Mouse (Mus musculus) olfactory bulb, adult 2 months (tissue): ENCODE results near the gene Kcnk13. TPM values are rescaled to one million over a fixed set of nuclear protein-coding genes. Genes with fewer than 3 reads are reported as not detected.

ENCODE experiments used
- H3K27ac ChIP-seq: fragments of 200-500 bp; 2 replicates; pipeline ENCODE4 v1.5.1; 2012; ENCODE audit warnings: low read depth, low read length; ENCODE audit not compliant: insufficient read depth
- H3K4me1 ChIP-seq: fragments of 200-500 bp; 2 replicates; pipeline ENCODE4 v1.6.1; 2012; ENCODE audit warnings: low read length; ENCODE audit not compliant: control insufficient read depth, insufficient read depth
- H3K4me3 ChIP-seq: fragments of 200-500 bp; 2 replicates; pipeline ENCODE4 v1.5.1; 2012; ENCODE audit warnings: mild to moderate bottlenecking, low read depth, low read length, moderate library complexity; ENCODE audit not compliant: insufficient read depth
- CTCF ChIP-seq: fragments of 200-500 bp; IDR thresholded peaks from 2 replicates; pipeline ENCODE4 v1.5.1; 2012; ENCODE audit warnings: low read depth, mild to moderate bottlenecking, low read length, moderate library complexity; ENCODE audit not compliant: insufficient read depth
- POLR2A ChIP-seq: fragments of 200-500 bp; IDR thresholded peaks from 2 replicates; pipeline ENCODE4 v1.6.1; 2012; ENCODE audit warnings: mild to moderate bottlenecking, low read depth, low read length, moderate library complexity; ENCODE audit not compliant: insufficient read depth
- WGBS: fragments of 180-500 bp; shearing (Covaris S2); methylation state at CpG from one replicate; pipeline ENCODE4 v1.1.7; 2018; 5-methylcytosine and 5-hydroxymethylcytosine counted together
- polyA plus RNA-seq: library from polyadenylated mRNA; stranded (reverse); fragments of >200 nt; gene quantifications from 2 replicates; pipeline ENCODE4 v1.2.4, GENCODE M21; 2012; ENCODE audit warnings: low replicate concordance; ENCODE audit not compliant: missing spikeins, insufficient read depth, insufficient read length

Kcnk13 gene
- polyA plus RNA-seq, 1 experiment = not detected

DNA sequence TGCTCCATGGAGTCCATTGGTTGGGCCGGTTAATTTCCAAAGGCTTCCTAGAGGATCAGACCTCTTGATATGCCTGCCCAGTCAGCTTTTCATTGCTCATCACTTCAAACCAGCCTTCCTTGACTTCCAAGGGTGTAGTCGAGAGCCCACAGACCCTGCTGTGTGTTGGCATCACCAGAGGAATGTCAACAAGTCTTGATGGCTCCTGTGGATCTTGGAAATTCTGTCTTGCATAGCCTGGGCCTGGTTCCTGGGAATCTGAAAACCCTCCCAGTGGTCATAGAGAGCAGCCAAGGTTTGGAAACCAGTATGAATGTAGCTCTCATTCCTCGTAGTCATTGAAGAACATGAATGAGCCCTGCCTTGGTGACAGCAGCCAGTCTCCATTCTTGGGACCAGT is 36.9 kb downstream of the Kcnk13 start:
- Histone ChIP-seq H3K4me1 (peaks cover 11% of the 10 kb centered on the region), H3K4me3 (no peak overlapping the region), H3K27ac (no peak overlapping the region)
- no peak for TF ChIP-seq CTCF
- TF ChIP-seq POLR2A = no peak
- 88% methylated on average over 3 of the region's 3 CpGs for WGBS

DNA sequence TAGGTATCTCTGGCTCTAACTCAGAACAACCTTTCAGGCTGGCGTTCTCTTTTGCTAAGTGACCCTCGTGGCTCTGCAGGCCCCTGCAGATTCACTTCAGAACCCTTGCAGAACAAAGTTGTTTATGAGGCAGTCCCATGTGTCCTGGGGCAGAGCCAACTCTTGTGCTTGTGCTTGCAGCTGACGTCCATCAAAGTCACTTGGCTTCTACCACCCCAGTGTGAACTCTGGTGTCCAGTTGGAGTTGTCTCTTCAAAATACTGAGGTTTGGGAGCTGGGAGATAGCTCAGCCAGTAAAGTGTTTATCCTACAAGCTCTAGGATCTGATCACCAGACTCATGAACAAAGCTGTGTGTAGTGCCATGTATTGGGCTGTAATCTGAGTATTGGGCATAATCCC is 37.6 kb downstream of the Kcnk13 start:
- WGBS = 80% methylated on average over 3 of the region's 3 CpGs
- Histone ChIP-seq H3K4me3 (no peak overlapping the region), H3K27ac (no peak overlapping the region), H3K4me1 (peaks cover 7% of the 10 kb centered on the region)
- TF ChIP-seq POLR2A = no peak

DNA sequence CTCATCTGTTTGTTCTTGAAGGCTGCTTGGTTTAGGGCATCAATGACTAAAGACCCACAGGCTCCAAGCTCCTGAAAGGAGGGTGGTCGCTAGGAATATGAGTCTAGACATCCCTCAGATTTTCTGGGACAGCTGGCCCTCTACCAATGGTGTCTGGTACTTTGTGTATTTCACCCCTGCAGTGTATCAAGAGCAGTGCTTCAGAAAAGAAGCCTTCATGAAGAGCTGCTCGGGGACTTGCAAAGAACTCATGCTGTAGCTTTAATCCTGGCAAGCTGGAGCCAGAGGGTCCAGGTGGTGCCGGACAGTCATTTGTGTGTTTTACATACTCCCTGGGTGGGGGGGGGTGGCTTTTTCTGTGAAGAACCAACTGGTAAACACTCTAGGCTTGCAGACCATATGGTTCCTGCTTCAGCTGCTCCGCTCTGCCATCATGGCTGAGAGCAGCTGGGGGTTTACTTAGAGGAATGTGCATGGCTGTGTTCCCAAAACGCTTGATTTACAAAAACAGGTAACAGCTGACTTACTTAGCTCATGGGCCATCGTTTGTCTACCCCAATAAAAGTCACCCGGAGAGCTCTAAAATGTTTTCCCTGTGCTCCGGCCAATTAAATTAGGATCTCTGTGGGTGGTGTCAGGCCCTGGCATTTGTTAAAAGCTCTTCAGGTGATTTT is 38.8 kb downstream of the Kcnk13 start:
- Histone ChIP-seq H3K27ac (no peak overlapping the region), H3K4me3 (no peak overlapping the region), H3K4me1 (peaks cover 5% of the 10 kb centered on the region; the same call in 1 of the 2 replicates)
- WGBS = 50% methylated on average over 8 of the region's 8 CpGs
- TF ChIP-seq POLR2A (no peak), CTCF (no peak)

DNA sequence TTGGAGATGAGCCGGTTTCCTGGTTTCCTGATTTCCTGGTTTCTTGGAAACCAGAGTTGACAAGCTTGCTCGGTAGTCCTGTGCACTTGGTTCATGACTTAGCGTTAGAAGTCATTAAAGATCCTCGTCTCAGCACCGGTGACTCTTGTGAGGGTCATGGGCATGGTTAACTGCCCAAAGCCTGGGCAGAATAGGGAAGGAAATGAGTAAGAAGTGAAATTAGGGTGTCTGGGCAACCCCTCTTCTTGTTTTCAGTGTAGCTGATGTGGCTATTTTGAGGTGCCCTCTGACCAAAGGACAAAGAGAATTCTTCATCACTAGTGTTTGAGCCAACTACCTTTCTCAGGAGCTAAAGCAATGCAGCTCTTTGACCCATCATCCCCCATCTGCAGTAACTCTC is 41.0 kb downstream of the Kcnk13 start:
- TF ChIP-seq CTCF = no peak
- no peak for TF ChIP-seq POLR2A
- H3K4me3 ChIP-seq = no peak overlapping the region
- H3K27ac ChIP-seq = no peak overlapping the region
- peaks cover 3% of the 10 kb centered on the region; the same call in 1 of the 2 replicates for H3K4me1 ChIP-seq
- WGBS = 91% methylated on average over 5 of the region's 5 CpGs

DNA sequence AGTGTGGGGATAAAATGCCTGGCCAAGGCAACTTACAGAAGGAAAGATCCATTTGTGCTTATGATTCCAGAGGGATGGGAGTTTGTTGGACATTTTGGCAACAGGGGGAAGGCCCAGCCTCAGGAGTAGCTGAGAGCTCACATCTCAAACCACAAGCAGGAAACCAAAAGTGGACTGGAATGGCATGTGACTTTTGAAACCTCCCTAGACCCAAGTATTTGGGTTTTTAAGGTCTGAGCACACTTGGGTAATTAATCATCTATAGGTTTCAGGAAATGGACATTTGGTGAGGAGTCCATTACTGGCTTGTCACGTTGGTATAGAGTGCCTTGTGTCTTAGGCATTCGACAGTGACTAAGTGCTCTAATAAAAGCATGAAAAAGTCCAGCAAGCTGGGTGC is 42.4 kb downstream of the Kcnk13 start:
- no peak for TF ChIP-seq POLR2A
- no peak for TF ChIP-seq CTCF
- Histone ChIP-seq H3K4me3 (no peak overlapping the region), H3K4me1 (peaks cover 3% of the 10 kb centered on the region; the same call in 1 of the 2 replicates), H3K27ac (no peak overlapping the region)
- 79% methylated on average over 2 of the region's 2 CpGs for WGBS

DNA sequence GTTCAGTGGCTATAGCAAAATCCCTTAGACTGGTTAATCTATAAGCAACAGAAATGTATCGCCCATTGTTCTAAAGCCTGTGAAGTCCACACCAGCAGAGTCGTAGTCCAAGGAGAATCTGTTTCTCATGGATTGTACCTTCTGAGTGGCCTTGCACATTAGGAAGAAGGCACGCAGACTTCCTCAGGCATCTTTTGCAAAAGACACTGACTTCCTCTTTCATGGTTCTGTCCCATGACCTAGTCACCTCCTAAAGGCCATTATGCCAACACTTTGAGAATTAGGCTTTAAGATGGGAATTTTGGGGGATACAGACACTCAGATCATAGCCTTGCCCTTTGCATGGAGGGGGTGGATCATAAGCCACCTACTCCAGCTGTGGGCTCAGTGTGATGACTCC is 48.5 kb downstream of the Kcnk13 start:
- 90% methylated on average over 3 of the region's 3 CpGs for WGBS

DNA sequence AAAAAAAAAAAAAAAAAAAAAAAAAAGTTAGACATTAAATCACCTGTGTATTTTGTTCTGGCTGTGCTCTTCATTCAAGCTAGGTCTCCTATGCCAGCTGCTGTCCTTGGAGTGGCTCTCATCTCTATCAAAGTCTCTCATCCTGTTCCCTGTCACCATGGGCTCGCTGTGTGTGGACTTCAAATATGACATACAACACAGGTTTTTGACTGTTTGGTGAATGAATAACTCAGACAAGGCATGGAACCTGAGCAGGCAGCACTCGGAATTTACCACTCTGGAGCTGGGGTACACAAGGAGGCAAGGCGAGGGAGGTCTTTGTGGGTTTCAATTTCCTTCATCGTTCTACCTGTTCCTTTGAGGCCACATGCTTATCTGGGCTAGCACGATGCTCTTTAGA is 50.8 kb downstream of the Kcnk13 start:
- TF ChIP-seq POLR2A = no peak
- no peak for TF ChIP-seq CTCF
- WGBS = 97% methylated on average over 5 of the region's 5 CpGs

More for the DNA sequence above, 48.5 kb downstream of the Kcnk13 start:
- no peaks in the 10 kb centered on the region for H3K4me1 ChIP-seq
- no peak overlapping the region for H3K27ac ChIP-seq
- H3K4me3 ChIP-seq = no peak overlapping the region
- TF ChIP-seq POLR2A (no peak), CTCF (no peak)

DNA sequence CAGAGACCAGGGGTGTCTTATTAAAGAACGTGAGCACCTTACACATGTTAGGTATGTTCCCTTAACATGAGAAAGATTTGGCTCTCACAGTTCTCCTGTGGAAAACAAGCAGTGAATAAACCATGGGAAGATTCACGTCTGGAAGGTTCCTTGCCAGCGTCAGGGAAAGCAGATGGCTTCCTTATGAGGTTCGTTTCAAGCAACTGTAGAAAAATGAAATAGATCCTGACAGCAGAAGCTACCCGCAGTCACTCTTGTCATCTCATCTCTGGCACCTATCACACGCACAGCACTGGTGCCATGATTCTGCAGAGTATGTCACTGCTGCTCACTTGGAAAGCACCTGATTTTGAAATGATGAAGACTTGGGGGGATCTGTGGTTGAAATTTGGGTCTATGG is 53.4 kb downstream of the Kcnk13 start:
- TF ChIP-seq POLR2A = no peak
- TF ChIP-seq CTCF = no peak
- 89% methylated on average over 6 of the region's 6 CpGs for WGBS
- no peak overlapping the region for H3K27ac ChIP-seq
- H3K4me1 ChIP-seq = no peaks in the 10 kb centered on the region
- no peak overlapping the region for H3K4me3 ChIP-seq

More for the DNA sequence above, 50.8 kb downstream of the Kcnk13 start:
- Histone ChIP-seq H3K27ac (no peak overlapping the region), H3K4me3 (no peak overlapping the region), H3K4me1 (no peaks in the 10 kb centered on the region)

DNA sequence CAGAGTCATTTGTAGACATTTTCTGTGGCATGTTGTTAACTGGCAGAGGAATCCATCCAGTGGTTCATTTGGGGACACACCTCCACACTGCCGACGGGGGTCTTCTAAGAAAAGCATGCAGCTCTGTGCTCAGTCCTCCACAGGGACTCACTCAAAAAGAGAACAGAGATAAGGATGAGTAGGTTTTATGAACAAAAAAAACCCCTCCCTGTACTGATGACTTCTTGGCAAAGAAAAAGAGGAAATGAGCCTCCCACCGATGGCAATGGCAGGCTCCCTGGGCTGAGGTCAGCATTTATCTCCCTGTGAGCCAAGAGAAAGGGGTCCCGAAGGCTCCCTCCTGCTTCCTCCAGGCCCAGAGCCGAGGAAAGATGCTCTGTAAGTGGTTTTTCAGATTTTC is 58.2 kb downstream of the Kcnk13 start:
- Histone ChIP-seq H3K27ac (no peak overlapping the region), H3K4me3 (no peak overlapping the region), H3K4me1 (peaks cover 2% of the 10 kb centered on the region; the same call in 1 of the 2 replicates)
- no peak for TF ChIP-seq CTCF
- no peak for TF ChIP-seq POLR2A
- 80% methylated on average over 5 of the region's 5 CpGs for WGBS

DNA sequence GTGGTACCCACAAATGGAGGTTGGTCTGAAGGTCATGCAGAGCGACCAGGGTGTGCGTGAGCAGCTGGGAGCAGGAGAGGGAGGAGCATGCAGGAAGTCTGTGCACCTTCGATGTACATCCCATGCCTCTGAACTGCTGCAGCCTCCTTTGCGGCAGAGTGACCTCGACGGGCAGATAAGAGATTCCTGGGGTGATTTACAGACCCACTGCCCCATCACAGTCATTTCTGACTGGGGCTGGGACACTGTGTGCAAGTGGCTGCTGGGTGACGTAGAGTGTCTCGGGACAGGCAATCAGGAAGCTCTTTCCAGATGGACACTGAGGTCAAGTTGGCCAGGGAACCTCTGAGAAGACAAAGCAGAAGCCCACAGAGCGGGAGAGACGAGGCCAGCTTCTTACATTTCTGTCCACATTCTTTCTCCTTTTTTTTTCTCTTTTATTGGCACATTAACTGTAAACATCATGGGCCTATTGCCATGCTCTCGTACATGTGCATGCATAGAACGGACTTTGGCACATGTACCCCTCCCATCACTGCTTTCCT is 59.6 kb downstream of the Kcnk13 start:
- H3K4me3 ChIP-seq = no peak overlapping the region
- peaks cover 2% of the 10 kb centered on the region; the same call in 1 of the 2 replicates for H3K4me1 ChIP-seq
- 87% methylated on average over 12 of the region's 12 CpGs for WGBS
- no peak overlapping the region for H3K27ac ChIP-seq
- TF ChIP-seq POLR2A = no peak
- no peak for TF ChIP-seq CTCF
